Mouse (Mus musculus) adrenal gland, postnatal 0 days (tissue): ENCODE measurements around the gene Shisal1. TPM values are rescaled to one million over a fixed set of nuclear protein-coding genes. Genes with fewer than 3 reads are reported as not detected.

Source experiments
- polyA plus RNA-seq: library from polyadenylated mRNA; unstranded; fragments of >200 nt; fragmentation: Nextera tagmentation; extraction: Ambion mirVana; gene quantifications from 2 replicates; pipeline ENCODE4 v1.2.1, GENCODE M21; 2015

Shisal1 gene
- polyA plus RNA-seq: 0.37 and 0.69 TPM in 2 replicates

GRCm38 (mm10) chr15:84446997-84447396, at the start of gene Shisal1:
Gene Shisal1, minus strand, starts transcription at chr15:84447097.

Other genes starting within 250 kb of the Shisal1 start
- 3.7 and 5.8 TPM in 2 replicates for gene Parvb, start 215.1 kb downstream of the Shisal1 start, polyA plus RNA-seq
- gene Parvg, start 123.1 kb downstream of the Shisal1 start, polyA plus RNA-seq: 1.5 and 2.5 TPM in 2 replicates
- 7.5 and 7.7 TPM in 2 replicates for gene Rtl6, start 110.7 kb upstream of the Shisal1 start, polyA plus RNA-seq
- gene Prr5, start 222.5 kb upstream of the Shisal1 start, polyA plus RNA-seq: 15.0 and 19.4 TPM in 2 replicates